In the genomic region with DNA sequence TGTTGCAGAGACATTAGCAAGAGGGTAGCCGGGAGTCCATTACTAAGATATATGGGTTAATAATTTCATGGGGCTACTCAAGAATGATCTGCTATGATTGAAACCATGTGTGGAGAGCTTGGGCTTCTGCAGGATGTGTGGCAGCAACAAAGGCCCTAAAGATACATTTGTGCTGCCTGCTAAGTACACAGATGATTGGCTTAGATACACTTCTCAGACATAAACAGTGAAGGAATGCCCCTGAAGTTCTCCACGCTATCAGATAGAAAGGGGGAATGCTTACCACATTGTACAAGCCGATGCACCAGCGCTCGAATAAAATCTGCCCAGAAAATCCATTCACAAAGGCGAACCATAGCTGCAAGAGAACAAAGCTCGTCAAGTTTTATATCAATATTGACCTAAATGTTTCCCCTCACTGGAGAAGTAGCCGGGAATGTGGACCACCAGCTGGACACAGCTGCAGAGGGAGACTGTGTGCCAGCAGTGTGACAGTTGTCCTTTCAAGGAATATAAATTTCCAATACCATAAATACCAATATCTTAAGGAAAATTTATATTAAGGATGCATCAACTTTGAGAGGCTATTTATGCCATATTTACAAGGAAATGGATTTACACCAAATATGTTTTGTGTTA, we compare ENCODE assay signal across 12 mouse cellular contexts.
DNase-seq lines count a peak whose midpoint lies in the region; ATAC-seq lines count a peak whose summit lies in the region.
"Had no signal": no experiment of that assay in that cellular context is flagged by ENCODE, and none has a peak within 500 bp of the region (broad histone marks: within the 10 kb centered on the region; RNA-seq: fewer than 3 reads in every experiment).

No protein-coding gene starts in this region.

- intact Hi-C loops in heart, postnatal 14 days (cut with DNase I): no loop called here

- no peak overlapping the region for H3K4me3 ChIP-seq in heart, embryonic 11.5 days (ENCODE audit: low read depth, low read length)
- no peak overlapping the region for H3K4me3 ChIP-seq in kidney, embryonic 15.5 days (replicated peaks)
- H3K4me3 ChIP-seq: hindbrain, embryonic 10.5 days; layer of hippocampus, adult 2 months had no signal

- no peaks in the 10 kb centered on the region for H3K36me3 ChIP-seq in heart, embryonic 11.5 days (ENCODE audit: control insufficient read depth, insufficient read depth, low read length)
- H3K36me3 ChIP-seq in kidney, embryonic 15.5 days: no peaks in the 10 kb centered on the region
- H3K36me3 ChIP-seq: hindbrain, embryonic 10.5 days had no signal

- no peak overlapping the region for H3K4me2 ChIP-seq in heart, embryonic 11.5 days
- H3K4me2 ChIP-seq in kidney, embryonic 15.5 days: no peak overlapping the region

- no peaks in the 10 kb centered on the region for H3K4me1 ChIP-seq in heart, embryonic 11.5 days (ENCODE audit: control insufficient read depth, insufficient read depth, low read length)
- peaks cover 16% of the 10 kb centered on the region; the same call in 1 of the 2 replicates for H3K4me1 ChIP-seq in kidney, embryonic 15.5 days

- peaks cover 5% of the 10 kb centered on the region; the same call in 1 of the 2 replicates for H3K9me3 ChIP-seq in heart, embryonic 11.5 days (replicated peaks; ENCODE audit: control insufficient read depth, low read length)
- H3K9me3 ChIP-seq in kidney, embryonic 15.5 days (replicated peaks): no peaks in the 10 kb centered on the region

- peak; percentile 23 to 39 for DNase-seq in heart, postnatal 14 days
- peak; percentile 63 for DNase-seq in embryo, embryonic 10.5 days (ENCODE audit: low spot score)
- peak; percentile 30 for DNase-seq in lung, postnatal 10 days
- no peak for DNase-seq in layer of hippocampus, adult 8-10 months (ENCODE audit: low spot score in 2 of 2)
- DNase-seq in spleen, adult 18-20 months: no peak
- DNase-seq in spleen, postnatal 36 days (ENCODE audit: low spot score in 2 of 2): no peak
- DNase-seq: cerebellum, adult 9-11 months had no signal

- WGBS in heart, embryonic 11.5 days (ENCODE audit: insufficient replicate concordance): 63% methylated on average over 8 of the region's 8 CpGs
- 47% methylated on average over 8 of the region's 8 CpGs for WGBS in kidney, embryonic 15.5 days

- H3K9ac ChIP-seq in heart, embryonic 11.5 days (ENCODE audit: low read depth, low read length): no peak overlapping the region
- H3K9ac ChIP-seq in kidney, embryonic 15.5 days: no peak overlapping the region

- H3K27ac ChIP-seq in heart, embryonic 11.5 days (ENCODE audit: low read depth, low read length): no peak overlapping the region
- peak overlapping the region; percentile 74 for H3K27ac ChIP-seq in kidney, embryonic 15.5 days
- H3K27ac ChIP-seq: hindbrain, embryonic 10.5 days; layer of hippocampus, adult 2 months; macrophage had no signal

- no peak for ATAC-seq in heart, embryonic 11.5 days (replicated peaks; ENCODE audit: insufficient number of reproducible peaks, low FRiP score, low TSS enrichment)
- peak; percentile 63; the same call in 1 of the 2 replicates for ATAC-seq in kidney, embryonic 15.5 days (replicated peaks; ENCODE audit: low FRiP score)

- no peaks in the 10 kb centered on the region for H3K27me3 ChIP-seq in heart, embryonic 11.5 days (ENCODE audit: control insufficient read depth, insufficient read depth, low read length)
- H3K27me3 ChIP-seq in kidney, embryonic 15.5 days: no peaks in the 10 kb centered on the region

Comparison
In these comparisons a context has a peak if more than half of its experiments do, and no peak if none do; other contexts are left out.
1. DNase-seq: peak in heart, postnatal 14 days (2 of 2), embryo, embryonic 10.5 days (single experiment) and lung, postnatal 10 days (single experiment); none in layer of hippocampus, adult 8-10 months (0 of 2), spleen, adult 18-20 months (0 of 2) and spleen, postnatal 36 days (0 of 2).